Mouse (Mus musculus) urinary bladder, postnatal 10 days (tissue): Measurements from ENCODE around the gene Tmem63a.
A peak's percentile ranks its signal among the peaks of the same experiment; 100 is the strongest.
"Not testable (repeated sequence)": the region's sequence is repeated elsewhere in the genome, so short reads cannot be mapped to it uniquely, and the experiment has no call there.

Experiments used
- DNase-seq: peaks from one replicate; pipeline ENCODE4 v3.0.0; 2022; ENCODE audit warnings: low spot score

Tmem63a gene

GRCm38 (mm10) chr1:180958797-180959196 is 16.7 kb downstream of the Tmem63a start:
- no peak for DNase-seq

GRCm38 (mm10) chr1:180965786-180966185 is 23.6 kb downstream of the Tmem63a start:
- DNase-seq = no peak

DNA sequence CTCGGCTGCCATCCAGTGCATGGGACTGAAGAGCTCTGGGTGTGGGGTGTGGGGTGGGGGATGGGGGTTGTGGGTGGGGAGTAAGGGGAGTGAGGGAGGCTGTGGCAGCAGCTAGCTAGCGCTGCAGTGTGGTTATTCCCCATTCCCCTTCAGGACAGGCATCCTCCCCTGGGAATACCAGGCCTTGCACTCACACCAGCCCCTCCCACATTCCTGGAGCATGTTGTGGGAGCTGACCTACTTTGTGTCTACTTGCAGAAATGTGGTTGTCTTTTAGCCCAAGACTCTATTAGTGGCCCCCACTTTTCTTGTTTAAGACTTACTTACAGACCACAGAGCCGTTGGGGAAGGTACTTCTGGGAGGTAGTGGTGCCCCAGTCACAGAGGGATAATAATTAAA is 24.4 kb downstream of the Tmem63a start:
- no peak for DNase-seq

DNA sequence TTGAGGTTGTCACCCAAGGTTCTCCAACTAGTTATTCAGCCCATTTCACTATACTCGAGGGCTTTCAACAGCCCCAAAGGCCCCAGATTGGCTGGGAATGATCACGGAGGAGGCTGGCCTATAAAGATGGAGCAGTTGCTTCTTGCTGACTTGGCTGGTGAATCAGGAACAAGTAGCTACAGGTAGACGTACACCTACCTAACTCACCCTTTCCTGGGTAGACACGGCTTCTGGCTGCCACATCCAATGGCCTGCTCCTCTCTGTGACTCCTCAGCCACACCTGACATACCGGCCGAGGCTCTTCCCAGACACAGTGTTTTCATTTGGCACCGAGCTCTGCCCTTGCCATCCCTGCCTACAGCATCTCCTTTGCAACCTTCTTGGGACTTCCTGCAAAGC is 25.1 kb downstream of the Tmem63a start:
- no peak for DNase-seq

DNA sequence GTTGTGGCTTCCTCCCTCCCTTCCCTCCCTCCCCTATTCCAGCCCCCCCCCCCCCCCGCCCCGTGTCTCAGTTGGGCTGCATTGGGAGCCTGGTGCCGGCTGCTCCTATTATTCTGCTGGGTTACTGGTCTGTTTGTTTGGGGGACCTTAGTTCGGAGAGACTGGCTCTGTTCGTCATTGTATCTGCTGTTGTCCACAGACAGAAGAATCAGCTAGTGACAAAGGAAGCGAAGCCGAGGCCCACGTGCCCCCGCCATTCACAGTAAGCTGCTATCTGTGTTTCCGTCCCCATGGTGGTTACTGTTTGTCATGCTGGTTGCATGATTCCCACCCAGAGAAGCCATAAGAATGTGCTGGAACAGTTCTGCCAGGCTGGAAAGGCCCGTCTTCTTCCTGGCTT is 30.8 kb downstream of the Tmem63a start:
- no peak for DNase-seq

DNA sequence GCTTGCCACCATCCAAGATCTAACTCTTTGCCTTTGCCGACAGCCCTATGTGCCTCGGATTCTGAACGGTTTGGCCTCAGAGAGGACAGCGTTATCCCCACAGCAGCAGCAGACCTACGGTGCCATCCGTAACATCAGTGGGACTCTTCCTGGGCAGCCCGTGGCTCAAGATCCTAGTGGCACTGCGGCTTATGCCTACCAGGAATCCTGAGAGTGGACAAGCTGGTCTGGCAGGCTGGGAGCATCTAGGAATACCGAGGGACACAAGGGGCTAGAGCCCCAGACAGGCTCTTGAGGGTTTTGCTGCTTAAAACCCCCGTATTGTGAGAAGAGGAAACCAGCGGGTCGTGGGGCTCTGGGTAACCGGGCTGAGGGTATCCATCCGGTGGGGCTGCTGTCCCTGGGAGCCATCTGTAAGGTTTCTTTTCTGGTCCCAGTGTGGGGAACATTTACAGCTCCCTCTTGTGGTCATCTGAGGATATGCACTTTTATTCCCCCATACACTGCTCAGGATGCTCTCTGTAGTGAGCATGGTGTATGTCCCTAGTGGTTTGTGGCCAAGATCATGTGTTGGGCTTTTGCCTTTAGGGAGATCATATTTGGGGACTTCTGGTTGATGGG is 32.1 kb downstream of the Tmem63a start:
- DNase-seq = no peak

GRCm38 (mm10) chr1:180976110-180976679 is 34.1 kb downstream of the Tmem63a start:
- DNase-seq = no peak

GRCm38 (mm10) chr1:180979484-180980251 is 37.5 kb downstream of the Tmem63a start:
- no peak for DNase-seq

GRCm38 (mm10) chr1:180980464-180980863 is 38.3 kb downstream of the Tmem63a start:
- DNase-seq = no peak

- DNase-seq = not testable (repeated sequence)
These were observed 39.3 kb downstream of the Tmem63a start for GRCm38 (mm10) chr1:180981298-180982046.

- no peak for DNase-seq
These were observed 44.6 kb downstream of the Tmem63a start for GRCm38 (mm10) chr1:180986701-180987100.

GRCm38 (mm10) chr1:180987759-180988158 is 45.6 kb downstream of the Tmem63a start:
- DNase-seq = peak; percentile 26

DNA sequence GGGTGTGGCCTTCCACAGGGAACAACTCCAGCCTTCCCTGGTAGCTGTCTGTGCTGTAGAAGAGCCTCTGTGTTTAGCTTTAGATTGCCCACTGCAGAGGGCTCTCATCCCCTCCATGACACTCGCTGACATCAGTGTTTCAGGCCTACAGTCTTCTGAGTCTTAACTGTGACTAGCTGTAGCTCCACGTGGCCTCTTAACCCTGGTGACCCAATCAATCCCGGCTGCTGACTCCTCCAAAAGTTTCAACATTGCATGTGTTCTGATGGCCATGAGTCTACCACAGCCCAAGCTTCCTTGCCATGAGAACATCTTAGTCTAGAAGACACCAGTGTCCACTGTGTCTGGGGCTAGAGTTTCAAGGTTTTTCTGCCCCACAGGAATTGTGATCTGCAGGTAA is 48.5 kb downstream of the Tmem63a start:
- DNase-seq = no peak

DNA sequence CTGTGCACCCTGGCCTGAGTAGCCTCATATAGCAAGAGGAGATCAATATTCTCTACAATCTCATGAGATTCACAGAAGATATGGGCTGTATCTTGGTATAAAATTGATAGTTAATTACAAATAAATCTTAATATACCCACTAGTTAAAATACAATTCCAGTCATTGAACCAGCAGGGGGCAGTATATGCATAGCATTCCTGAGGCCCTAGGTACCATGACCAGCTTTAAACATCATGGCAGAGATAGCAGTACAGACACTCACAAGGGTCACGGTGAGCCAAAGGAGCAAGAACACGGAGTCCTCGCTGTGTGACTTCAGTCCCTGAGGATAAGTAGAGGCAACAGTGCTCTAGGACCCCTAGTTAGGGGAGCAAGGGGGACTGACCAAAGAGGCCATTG is 50.0 kb downstream of the Tmem63a start:
- no peak for DNase-seq

DNA sequence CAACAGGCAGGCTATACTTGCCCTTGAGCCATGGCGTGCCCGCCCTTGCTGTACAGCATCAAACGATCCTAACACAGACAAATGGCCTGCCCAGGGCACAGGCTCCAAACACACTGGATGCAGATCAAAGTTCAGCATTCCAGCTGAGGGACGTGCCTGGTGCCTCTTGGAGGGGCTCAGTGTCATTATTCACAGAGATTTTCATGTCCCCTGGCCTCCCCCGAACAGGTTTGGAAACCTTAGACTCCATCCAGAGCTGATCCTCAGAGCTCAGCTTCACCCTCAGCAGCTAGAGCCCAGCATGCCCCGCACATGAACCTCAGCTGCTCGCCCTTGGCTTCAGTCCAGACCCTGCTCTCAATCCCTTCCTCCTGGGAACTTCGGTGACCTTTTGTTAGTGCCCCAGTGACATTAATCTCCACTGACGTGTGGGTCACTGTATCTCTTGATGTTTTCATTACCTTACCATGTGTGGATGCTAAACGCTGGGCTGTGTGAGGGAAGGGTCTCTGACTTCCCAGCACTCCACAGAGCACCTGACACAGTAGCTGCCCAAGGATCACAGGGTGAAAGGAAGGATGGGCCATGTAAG is 58.5 kb downstream of the Tmem63a start:
- no peak for DNase-seq

DNA sequence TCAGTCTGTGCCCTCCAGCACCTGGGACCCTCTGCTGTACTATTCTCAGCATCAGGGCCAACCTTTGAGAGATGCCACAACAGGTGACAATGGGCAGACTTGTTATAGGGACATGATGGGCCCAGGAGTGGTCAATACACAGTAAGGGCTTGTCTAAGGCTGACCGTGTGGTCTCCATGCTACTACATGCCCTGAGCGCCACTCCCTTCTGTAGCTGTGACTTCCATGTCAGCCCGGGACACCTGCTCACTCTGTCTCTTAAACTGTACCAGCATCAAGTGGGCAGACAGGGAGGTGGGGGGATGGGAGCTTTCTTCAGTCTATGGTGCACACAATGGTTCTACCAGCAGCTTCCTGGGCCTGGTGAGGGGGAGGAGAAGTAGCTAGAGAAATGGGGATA is 59.1 kb downstream of the Tmem63a start:
- no peak for DNase-seq

- DNase-seq = no peak
These were observed 59.5 kb downstream of the Tmem63a start for GRCm38 (mm10) chr1:181001621-181002020.

DNA sequence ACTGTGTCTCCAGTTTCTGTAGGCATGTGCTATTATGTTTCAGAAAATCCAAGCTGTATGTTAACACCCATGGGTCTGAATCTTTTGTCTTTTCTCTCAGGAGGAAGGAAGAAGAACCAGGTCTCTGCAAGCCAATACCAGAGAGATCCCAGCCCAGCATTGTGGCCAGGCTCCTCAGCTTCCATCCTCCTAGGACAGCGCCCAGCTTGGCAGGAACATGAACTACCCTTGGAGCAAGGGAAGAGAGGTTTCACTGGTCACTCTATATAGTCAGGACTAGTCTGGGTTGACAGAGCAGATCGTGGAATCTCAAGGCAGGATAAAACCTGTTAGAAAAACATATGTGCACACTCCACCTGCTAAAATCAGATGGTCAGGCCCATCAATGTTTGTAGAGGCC is 61.6 kb downstream of the Tmem63a start:
- DNase-seq = no peak

- DNase-seq = no peak
These were observed 63.2 kb downstream of the Tmem63a start for GRCm38 (mm10) chr1:181005331-181005730.

DNA sequence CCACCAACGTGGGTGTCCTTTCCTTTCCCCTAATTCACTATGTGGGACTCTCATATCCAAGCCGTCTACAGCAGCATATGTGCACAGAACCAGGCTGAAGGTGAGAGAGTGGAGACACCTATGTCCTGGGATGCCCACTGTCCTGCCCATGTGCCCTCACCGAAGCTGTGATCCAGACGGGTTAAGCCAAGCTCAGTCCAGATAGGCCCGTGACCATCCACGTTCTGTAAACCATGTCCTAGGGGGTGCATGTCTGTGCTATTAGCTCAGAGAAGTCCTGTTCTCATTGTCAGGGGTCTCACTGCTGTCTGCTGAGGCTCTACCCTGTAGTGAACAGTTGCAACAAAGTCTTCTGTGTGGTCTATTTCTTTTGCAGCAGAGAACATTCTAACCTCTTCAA is 65.7 kb downstream of the Tmem63a start:
- DNase-seq = no peak

GRCm38 (mm10) chr1:181008266-181008665 is 66.1 kb downstream of the Tmem63a start:
- no peak for DNase-seq

DNA sequence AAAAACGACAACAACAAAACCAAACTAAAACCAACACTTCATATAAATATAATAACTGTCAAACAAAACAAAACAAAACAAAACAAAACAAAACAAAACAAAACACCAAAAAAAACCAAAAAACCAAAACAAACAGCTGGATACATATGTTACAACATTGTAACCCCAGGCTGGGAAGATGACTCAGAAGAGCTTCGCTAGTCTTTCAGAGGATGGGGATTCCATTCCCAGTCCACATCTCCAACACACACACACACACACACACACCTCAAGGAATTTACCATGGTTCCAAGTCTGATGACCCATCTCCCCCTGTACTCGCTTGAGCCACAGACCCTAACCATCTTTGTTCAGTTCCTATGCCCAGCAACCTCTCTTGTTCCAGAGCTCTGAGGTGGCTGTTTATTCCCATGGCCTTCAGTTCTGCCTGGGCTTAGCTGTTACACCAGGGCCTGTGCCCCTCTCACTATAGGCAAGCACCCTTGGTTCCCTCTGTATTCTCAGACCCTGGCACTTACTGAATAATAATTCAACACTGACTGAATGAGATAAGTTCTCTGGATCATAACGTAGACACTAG is 67.0 kb downstream of the Tmem63a start:
- DNase-seq = no peak
